Mouse (Mus musculus): ENCODE data around the gene Cldn8. TPM values are rescaled to one million over a fixed set of nuclear protein-coding genes. Genes with fewer than 3 reads are reported as not detected.

The Cldn8 gene
- polyA plus RNA-seq, 1 experiment from 2014 or later, result not detected

DNA sequence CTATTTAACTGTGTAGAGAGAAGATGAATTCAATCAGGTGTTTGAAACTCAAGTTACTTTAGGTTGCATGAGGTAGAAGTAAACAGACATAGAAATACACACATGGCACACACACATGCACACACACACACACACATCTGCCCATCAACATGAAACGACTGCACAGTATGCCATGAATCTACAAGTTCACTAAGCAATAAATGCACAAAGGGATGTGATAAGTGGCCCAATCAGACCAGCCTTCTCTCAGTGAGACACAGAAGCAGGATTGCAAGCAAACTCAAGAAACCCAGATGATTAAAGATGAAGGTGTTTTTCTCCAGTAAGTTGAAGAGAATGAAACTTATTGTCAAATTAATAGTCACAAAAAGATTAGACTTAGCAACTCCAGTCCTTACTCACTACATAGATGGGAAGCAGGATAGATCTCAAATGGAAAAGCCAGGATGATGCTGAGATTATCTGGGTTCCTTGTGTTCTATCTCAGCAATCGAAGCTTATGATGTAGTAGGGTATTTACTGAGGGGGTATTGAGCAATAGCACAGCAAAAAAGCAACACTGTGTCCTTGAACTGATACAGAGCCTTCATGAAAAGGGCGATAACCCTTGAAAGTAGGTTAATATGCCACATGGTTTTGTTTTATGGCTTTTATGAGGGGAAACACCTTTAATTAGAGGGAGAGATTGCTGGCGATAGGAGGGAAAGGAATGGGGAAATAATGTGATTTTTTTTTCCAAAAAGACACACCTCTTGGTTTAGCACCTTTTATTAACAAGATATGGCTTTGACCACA, 13.1 kb upstream of the Cldn8 start:
- no peak for ATAC-seq
- 81% methylated on average over 4 of the region's 4 CpGs for WGBS
- H3K4me2 ChIP-seq (ENCODE audit: low read length), result no peak overlapping the region
- no peak overlapping the region for H3K27ac ChIP-seq (ENCODE audit: low read depth, low read length)
- H3K4me3 ChIP-seq (ENCODE audit: low read length), result no peak overlapping the region
- no peak overlapping the region for H3K9ac ChIP-seq (ENCODE audit: low read depth, low read length)
- H3K36me3 ChIP-seq (ENCODE audit: control insufficient read depth, insufficient read depth, low read length), result no peaks in the 10 kb centered on the region
- no peaks in the 10 kb centered on the region for H3K4me1 ChIP-seq (ENCODE audit: control insufficient read depth, insufficient read depth, low read depth, low read length)
- no peaks in the 10 kb centered on the region for H3K27me3 ChIP-seq (replicated peaks; ENCODE audit: control insufficient read depth, insufficient read depth, low read length)
- H3K9me3 ChIP-seq (ENCODE audit: control insufficient read depth, low read length), result no peaks in the 10 kb centered on the region

DNA sequence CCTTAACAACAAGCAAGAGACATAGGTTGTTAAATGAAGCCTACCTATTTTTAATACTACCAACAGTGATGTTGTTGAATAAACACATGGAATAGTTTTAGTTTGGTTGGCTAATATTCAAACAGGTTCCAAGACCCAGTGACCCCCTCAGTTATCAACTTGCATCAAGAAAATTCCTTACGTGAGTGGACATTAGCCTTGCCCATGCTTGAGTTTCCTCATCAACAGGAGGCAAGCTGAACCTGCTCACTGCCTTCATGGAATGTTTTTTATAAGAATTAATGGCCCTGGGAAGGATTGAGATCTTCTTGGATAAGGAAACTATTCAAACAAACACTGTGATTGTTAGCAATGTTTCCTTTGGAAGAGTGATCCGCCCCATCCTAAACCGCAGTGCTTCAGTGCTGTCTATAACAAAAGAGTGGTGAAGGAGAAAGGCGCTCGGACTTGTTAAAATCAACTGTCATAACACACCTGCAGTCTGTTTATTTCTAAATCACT, 10.0 kb upstream of the Cldn8 start:
- Histone ChIP-seq H3K9me3 (ENCODE audit: control insufficient read depth, low read length) (no peaks in the 10 kb centered on the region), H3K4me1 (ENCODE audit: control insufficient read depth, insufficient read depth, low read depth, low read length) (no peaks in the 10 kb centered on the region), H3K4me2 (ENCODE audit: low read length) (no peak overlapping the region), H3K27ac (ENCODE audit: low read depth, low read length) (no peak overlapping the region), H3K36me3 (ENCODE audit: control insufficient read depth, insufficient read depth, low read length) (no peaks in the 10 kb centered on the region), H3K4me3 (ENCODE audit: low read length) (no peak overlapping the region), H3K27me3 (replicated peaks; ENCODE audit: control insufficient read depth, insufficient read depth, low read length) (no peaks in the 10 kb centered on the region), H3K9ac (ENCODE audit: low read depth, low read length) (no peak overlapping the region)
- WGBS, result 84% methylated on average over 5 of the region's 5 CpGs
- ATAC-seq, result no peak

DNA sequence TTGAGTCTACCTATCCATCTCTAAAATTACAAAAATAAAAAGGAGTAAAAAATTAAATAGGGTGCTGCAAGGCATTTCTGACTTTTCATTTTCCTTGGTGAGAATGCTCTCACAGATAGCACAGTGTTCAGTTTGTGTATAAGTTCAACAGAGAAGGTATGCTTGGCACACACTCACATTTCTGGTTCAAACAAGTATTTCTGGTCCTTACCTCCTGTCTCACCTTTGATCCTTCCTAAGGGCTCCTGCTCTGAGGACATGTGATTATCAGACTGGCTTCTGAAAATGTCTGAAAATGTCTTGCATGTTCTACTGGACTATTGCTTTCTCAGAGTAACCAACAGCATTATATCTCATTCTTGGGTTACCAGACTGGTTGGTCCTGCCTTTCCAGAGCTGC, 7.2 kb upstream of the Cldn8 start:
- H3K9me3 ChIP-seq (ENCODE audit: control insufficient read depth, low read length), result no peaks in the 10 kb centered on the region
- ATAC-seq, result no peak
- H3K4me3 ChIP-seq (ENCODE audit: low read length), result no peak overlapping the region
- H3K9ac ChIP-seq (ENCODE audit: low read depth, low read length), result no peak overlapping the region
- H3K36me3 ChIP-seq (ENCODE audit: control insufficient read depth, insufficient read depth, low read length), result no peaks in the 10 kb centered on the region
- H3K27ac ChIP-seq (ENCODE audit: low read depth, low read length), result no peak overlapping the region
- no peaks in the 10 kb centered on the region for H3K4me1 ChIP-seq (ENCODE audit: control insufficient read depth, insufficient read depth, low read depth, low read length)
- H3K4me2 ChIP-seq (ENCODE audit: low read length), result no peak overlapping the region
- H3K27me3 ChIP-seq (replicated peaks; ENCODE audit: control insufficient read depth, insufficient read depth, low read length), result no peaks in the 10 kb centered on the region

DNA sequence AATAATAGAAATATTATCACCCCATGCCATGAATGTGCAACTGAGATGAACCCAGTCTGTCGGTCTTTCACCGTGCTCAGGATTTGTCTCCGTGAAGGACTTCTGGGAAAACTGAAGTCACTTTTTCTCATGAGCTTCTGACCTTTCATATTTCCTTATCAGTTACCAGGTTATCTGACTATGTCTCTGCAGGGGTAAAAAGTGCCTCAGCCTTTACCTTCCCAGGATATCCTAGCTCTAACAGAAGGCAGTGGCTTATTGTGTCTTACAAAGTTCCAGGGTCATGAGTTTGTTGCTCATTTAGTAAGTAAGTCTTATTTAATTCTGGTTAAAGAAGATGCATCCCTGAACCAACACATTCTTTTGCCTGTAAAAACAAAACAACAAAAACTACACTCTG, 6.7 kb upstream of the Cldn8 start:
- H3K4me3 ChIP-seq (ENCODE audit: low read length), result no peak overlapping the region
- no peaks in the 10 kb centered on the region for H3K4me1 ChIP-seq (ENCODE audit: control insufficient read depth, insufficient read depth, low read depth, low read length)
- ATAC-seq, result no peak
- H3K36me3 ChIP-seq (ENCODE audit: control insufficient read depth, insufficient read depth, low read length), result no peaks in the 10 kb centered on the region
- 93% methylated on average over 3 of the region's 3 CpGs for WGBS
- H3K27me3 ChIP-seq (replicated peaks; ENCODE audit: control insufficient read depth, insufficient read depth, low read length), result no peaks in the 10 kb centered on the region
- no peak overlapping the region for H3K4me2 ChIP-seq (ENCODE audit: low read length)
- no peak overlapping the region for H3K27ac ChIP-seq (ENCODE audit: low read depth, low read length)
- H3K9me3 ChIP-seq (ENCODE audit: control insufficient read depth, low read length), result no peaks in the 10 kb centered on the region
- no peak overlapping the region for H3K9ac ChIP-seq (ENCODE audit: low read depth, low read length)

DNA sequence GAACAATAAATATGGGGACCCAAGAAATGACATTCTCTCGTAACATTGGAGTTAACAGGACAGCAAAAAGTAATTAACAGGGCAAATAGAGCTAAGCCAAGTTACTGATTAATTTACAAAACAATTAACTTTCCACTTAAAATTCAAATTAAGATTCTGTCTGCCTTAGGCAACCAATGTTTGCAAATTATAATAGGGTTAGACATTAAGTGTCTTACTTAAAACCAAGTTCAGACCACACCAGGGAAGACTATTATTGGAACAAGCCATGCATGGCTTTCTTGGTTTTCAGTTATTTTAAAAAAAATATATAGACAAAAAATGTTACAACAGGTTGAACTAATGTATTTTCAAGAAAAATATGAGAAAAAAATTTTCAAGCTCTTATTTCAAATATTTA, 6.1 kb upstream of the Cldn8 start:
- no peak overlapping the region for H3K4me2 ChIP-seq (ENCODE audit: low read length)
- WGBS, result 72% methylated on average over 1 of the region's 1 CpGs
- no peaks in the 10 kb centered on the region for H3K9me3 ChIP-seq (ENCODE audit: control insufficient read depth, low read length)

DNA sequence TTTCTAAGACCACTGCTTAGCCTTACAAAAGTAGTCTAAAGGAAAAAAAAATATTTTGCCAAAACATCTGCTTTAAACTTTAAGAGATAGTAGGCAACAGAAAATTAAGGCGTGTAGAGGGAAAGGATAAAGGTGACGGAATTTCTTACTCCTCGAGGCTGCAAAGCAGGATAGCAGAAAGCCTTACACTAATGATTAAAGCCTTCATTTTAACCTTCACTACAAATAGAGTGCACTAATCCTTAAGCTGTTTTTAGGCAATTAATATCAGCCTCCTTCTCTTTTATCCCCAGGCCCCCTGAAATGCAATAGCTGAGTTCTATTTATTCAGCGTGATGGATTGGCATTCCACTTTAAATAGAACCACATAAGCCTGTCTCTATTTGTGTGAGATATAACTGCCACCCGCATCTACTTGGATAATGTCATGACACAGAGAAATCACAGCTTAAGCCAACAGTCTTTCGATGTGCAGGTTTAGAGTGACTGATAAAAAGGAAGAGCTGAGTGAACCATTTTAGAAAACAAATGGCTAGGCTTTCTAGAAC, 1.3 kb downstream of the Cldn8 start:
- Histone ChIP-seq H3K4me1 (ENCODE audit: control insufficient read depth, insufficient read depth, low read depth, low read length) (no peaks in the 10 kb centered on the region), H3K27ac (ENCODE audit: low read depth, low read length) (no peak overlapping the region), H3K4me3 (ENCODE audit: low read length) (no peak overlapping the region), H3K9ac (ENCODE audit: low read depth, low read length) (no peak overlapping the region), H3K4me2 (ENCODE audit: low read length) (no peak overlapping the region), H3K36me3 (ENCODE audit: control insufficient read depth, insufficient read depth, low read length) (no peaks in the 10 kb centered on the region), H3K27me3 (replicated peaks; ENCODE audit: control insufficient read depth, insufficient read depth, low read length) (no peaks in the 10 kb centered on the region), H3K9me3 (ENCODE audit: control insufficient read depth, low read length) (no peaks in the 10 kb centered on the region)
- 52% methylated on average over 6 of the region's 6 CpGs for WGBS
- ATAC-seq, result no peak

More for the DNA sequence above, 6.1 kb upstream of the Cldn8 start:
- Histone ChIP-seq H3K27ac (ENCODE audit: low read depth, low read length) (no peak overlapping the region), H3K36me3 (ENCODE audit: control insufficient read depth, insufficient read depth, low read length) (no peaks in the 10 kb centered on the region), H3K9ac (ENCODE audit: low read depth, low read length) (no peak overlapping the region), H3K4me3 (ENCODE audit: low read length) (no peak overlapping the region), H3K27me3 (replicated peaks; ENCODE audit: control insufficient read depth, insufficient read depth, low read length) (no peaks in the 10 kb centered on the region), H3K4me1 (ENCODE audit: control insufficient read depth, insufficient read depth, low read depth, low read length) (no peaks in the 10 kb centered on the region)
- no peak for ATAC-seq

DNA sequence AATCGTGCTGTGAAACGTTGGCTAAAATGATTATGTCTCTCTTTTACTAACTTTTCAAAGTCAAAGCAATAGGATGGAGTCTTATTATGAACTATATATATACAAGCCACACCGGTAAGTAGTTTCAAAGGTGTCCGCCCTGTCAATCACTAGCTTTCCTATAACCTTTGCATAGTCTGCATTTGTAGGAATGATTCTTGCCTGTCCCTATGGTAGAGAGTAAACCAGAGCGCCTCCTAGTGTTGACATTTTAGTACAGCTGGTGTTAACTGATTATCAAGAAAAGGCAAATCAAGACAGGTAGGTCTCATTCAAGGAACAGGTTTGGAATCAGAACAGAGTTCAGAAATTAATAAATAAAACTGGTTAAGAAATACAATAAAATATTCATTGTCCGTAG, 20.5 kb downstream of the Cldn8 start:
- no peak overlapping the region for H3K4me3 ChIP-seq (ENCODE audit: low read length)
- 55% methylated on average over 6 of the region's 6 CpGs for WGBS
- H3K36me3 ChIP-seq (ENCODE audit: control insufficient read depth, insufficient read depth, low read length), result no peaks in the 10 kb centered on the region
- no peak for ATAC-seq
- no peaks in the 10 kb centered on the region for H3K4me1 ChIP-seq (ENCODE audit: control insufficient read depth, insufficient read depth, low read depth, low read length)
- no peak overlapping the region for H3K9ac ChIP-seq (ENCODE audit: low read depth, low read length)
- no peaks in the 10 kb centered on the region for H3K9me3 ChIP-seq (ENCODE audit: control insufficient read depth, low read length)
- H3K27ac ChIP-seq (ENCODE audit: low read depth, low read length), result no peak overlapping the region
- no peak overlapping the region for H3K4me2 ChIP-seq (ENCODE audit: low read length)
- H3K27me3 ChIP-seq (replicated peaks; ENCODE audit: control insufficient read depth, insufficient read depth, low read length), result no peaks in the 10 kb centered on the region

DNA sequence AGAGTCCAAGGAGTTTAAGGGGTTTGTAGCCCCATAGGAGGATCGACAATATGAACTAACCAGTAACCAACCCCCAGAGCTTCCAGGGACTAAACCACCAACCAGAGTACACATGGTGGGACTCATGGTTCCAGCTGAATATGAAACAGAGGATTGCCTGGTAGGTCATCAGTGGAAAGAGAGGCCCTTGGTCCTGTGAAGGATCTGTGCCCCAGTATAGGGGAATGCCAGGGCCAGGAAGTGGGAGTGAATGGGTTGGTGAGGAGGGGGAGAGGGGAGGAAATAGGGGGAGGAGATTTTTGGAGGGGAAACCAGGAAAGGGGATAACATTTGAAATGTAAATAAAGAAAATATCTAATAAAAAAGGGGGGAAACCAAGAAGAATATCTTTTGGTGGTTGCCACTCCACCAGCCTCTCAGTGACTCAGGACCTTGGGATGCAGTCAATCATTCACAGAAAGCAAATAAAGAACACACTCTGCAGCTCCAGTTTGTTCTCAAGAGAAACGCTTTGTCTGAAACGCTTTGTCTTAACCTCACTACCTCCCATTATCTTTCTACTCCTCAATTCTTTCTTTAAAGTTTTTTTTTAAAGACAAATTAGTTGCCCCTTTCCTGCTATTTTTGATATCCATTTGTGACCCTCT, 23.0 kb downstream of the Cldn8 start:
- H3K9me3 ChIP-seq (ENCODE audit: control insufficient read depth, low read length), result no peaks in the 10 kb centered on the region
- H3K9ac ChIP-seq (ENCODE audit: low read depth, low read length), result no peak overlapping the region
- WGBS, result 76% methylated on average over 3 of the region's 3 CpGs
- no peak for ATAC-seq
- no peaks in the 10 kb centered on the region for H3K36me3 ChIP-seq (ENCODE audit: control insufficient read depth, insufficient read depth, low read length)
- H3K27ac ChIP-seq (ENCODE audit: low read depth, low read length), result no peak overlapping the region
- H3K4me1 ChIP-seq (ENCODE audit: control insufficient read depth, insufficient read depth, low read depth, low read length), result no peaks in the 10 kb centered on the region
- no peak overlapping the region for H3K4me2 ChIP-seq (ENCODE audit: low read length)
- H3K4me3 ChIP-seq (ENCODE audit: low read length), result no peak overlapping the region
- no peaks in the 10 kb centered on the region for H3K27me3 ChIP-seq (replicated peaks; ENCODE audit: control insufficient read depth, insufficient read depth, low read length)

DNA sequence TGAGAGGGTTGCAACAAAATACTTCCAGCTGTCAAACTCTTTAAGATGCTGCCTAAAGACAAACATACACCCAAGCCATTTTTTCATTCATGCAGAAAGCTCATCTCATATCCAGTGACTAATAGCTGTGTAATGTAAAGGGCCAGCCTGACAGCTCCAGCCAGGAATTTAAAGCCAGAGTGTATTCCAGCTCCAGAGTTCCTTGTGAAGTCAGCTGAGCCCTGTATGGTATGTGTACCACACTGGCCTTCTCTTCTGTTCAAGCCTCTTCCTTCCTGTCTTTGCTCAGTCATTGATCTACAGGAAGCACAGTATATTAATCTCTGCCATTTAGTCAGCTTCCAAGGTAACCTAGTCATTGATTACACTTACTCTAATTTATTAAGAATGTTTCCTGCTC, 51.6 kb downstream of the Cldn8 start:
- no peak overlapping the region for H3K4me3 ChIP-seq (ENCODE audit: low read length)
- no peaks in the 10 kb centered on the region for H3K36me3 ChIP-seq (ENCODE audit: control insufficient read depth, insufficient read depth, low read length)
- no peak overlapping the region for H3K9ac ChIP-seq (ENCODE audit: low read depth, low read length)
- H3K27me3 ChIP-seq (replicated peaks; ENCODE audit: control insufficient read depth, insufficient read depth, low read length), result no peaks in the 10 kb centered on the region
- no peaks in the 10 kb centered on the region for H3K9me3 ChIP-seq (ENCODE audit: control insufficient read depth, low read length)
- no peaks in the 10 kb centered on the region for H3K4me1 ChIP-seq (ENCODE audit: control insufficient read depth, insufficient read depth, low read depth, low read length)
- ATAC-seq, result no peak
- no peak overlapping the region for H3K4me2 ChIP-seq (ENCODE audit: low read length)
- H3K27ac ChIP-seq (ENCODE audit: low read depth, low read length), result no peak overlapping the region

All from hindbrain, embryonic 16.5 days (tissue).